Mouse (Mus musculus) limb, embryonic 10.5 days (tissue): Measurements from ENCODE around the gene Slc25a34. TPM values are rescaled to one million over a fixed set of nuclear protein-coding genes. Genes with fewer than 3 reads are reported as not detected.

Experiments
- DNase-seq: peaks from one replicate; pipeline ENCODE4 v3.0.0-alpha.2; 2017; ENCODE audit warnings: low spot score
- H3K27ac ChIP-seq: fragments of 300-500 bp; sonication (generic); 2 replicates; pipeline ENCODE4 v1.5.1; 2016; ENCODE audit warnings: mild to moderate bottlenecking
- H3K27me3 ChIP-seq: fragments of 300-500 bp; sonication (generic); 2 replicates; pipeline ENCODE4 v1.6.1; 2016; ENCODE audit warnings: low read depth, mild to moderate bottlenecking; ENCODE audit not compliant: poor library complexity, severe bottlenecking
- H3K36me3 ChIP-seq: fragments of 300-500 bp; sonication (generic); 2 replicates; pipeline ENCODE4 v1.6.1; 2016; ENCODE audit warnings: mild to moderate bottlenecking, moderate library complexity
- H3K4me1 ChIP-seq: fragments of 300-500 bp; sonication (generic); 2 replicates; pipeline ENCODE4 v1.6.1; 2016
- H3K4me3 ChIP-seq: fragments of 300-500 bp; sonication (generic); 2 replicates; pipeline ENCODE4 v1.5.1; 2016; ENCODE audit warnings: mild to moderate bottlenecking, moderate library complexity
- H3K9me3 ChIP-seq: fragments of 300-500 bp; sonication (generic); replicated peaks from 2 replicates; pipeline ENCODE4 v1.6.1; 2016; ENCODE audit warnings: mild to moderate bottlenecking
- WGBS: fragments of 180-500 bp; shearing (Covaris S2); methylation state at CpG from one replicate; pipeline ENCODE4 v1.1.7; 2016; 5-methylcytosine and 5-hydroxymethylcytosine counted together
- polyA plus RNA-seq: library from polyadenylated mRNA; unstranded; fragments of >200 nt; fragmentation: Nextera tagmentation; extraction: Ambion mirVana; gene quantifications from 2 replicates; pipeline ENCODE4 v1.2.1, GENCODE M21; 2016

Gene Slc25a34
- polyA plus RNA-seq, 1 experiment from 2014 or later = 0.05 TPM

DNA sequence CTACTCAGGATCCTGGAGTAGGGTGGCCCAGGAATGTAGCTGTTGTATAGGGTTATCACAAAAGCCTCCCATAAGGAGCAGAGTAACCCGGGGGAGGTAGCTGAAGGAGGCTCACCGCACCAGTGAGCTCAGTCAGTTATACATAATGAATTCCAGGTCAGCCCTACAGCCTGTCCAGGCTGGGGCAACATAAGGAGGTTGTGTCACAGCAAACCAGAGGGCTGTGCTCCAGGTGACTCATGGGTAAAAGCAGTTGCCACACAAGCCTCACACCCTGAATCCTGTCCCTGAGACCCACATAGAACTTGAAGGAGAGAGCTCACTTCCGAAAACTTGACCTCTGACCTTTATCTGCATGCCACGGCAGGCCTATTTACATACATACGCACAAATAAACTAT lies 54.7 kb downstream of the Slc25a34 start:
- DNase-seq = no peak
- WGBS = 85% methylated on average over 5 of the region's 5 CpGs
- Histone ChIP-seq H3K4me1 (peaks cover 5% of the 10 kb centered on the region), H3K4me3 (no peak overlapping the region), H3K9me3 (no peaks in the 10 kb centered on the region), H3K27me3 (no peaks in the 10 kb centered on the region), H3K27ac (no peak overlapping the region), H3K36me3 (no peaks in the 10 kb centered on the region)

Other genes starting within 250 kb of the Slc25a34 start
- gene Clcnka, start 225.1 kb downstream of the Slc25a34 start, polyA plus RNA-seq = 0.13 and 0.19 TPM in 2 replicates
- gene Clcnkb, start 207.8 kb downstream of the Slc25a34 start, polyA plus RNA-seq = not detected in 2 replicates
- 0.05 and 0.06 TPM in 2 replicates for gene Hspb7, start 203.0 kb downstream of the Slc25a34 start, polyA plus RNA-seq
- gene Srarp, start 187.7 kb downstream of the Slc25a34 start, polyA plus RNA-seq = not detected in 2 replicates
- 60.6 and 66.5 TPM in 2 replicates for gene Zbtb17, start 179.2 kb downstream of the Slc25a34 start, polyA plus RNA-seq
- gene Spen, start 85.2 kb downstream of the Slc25a34 start, polyA plus RNA-seq = 11.5 TPM in 2 replicates
- 58.6 and 77.7 TPM in 2 replicates for gene Fblim1, start 17.7 kb downstream of the Slc25a34 start, polyA plus RNA-seq
- gene Tmem82, start 5.2 kb downstream of the Slc25a34 start, polyA plus RNA-seq = 1.1 and 1.6 TPM in 2 replicates
- 5.0 and 5.6 TPM in 2 replicates for gene Plekhm2, start 41.1 kb upstream of the Slc25a34 start, polyA plus RNA-seq
- 1.3 and 3.0 TPM in 2 replicates for gene Rsc1a1, start 61.8 kb upstream of the Slc25a34 start, polyA plus RNA-seq
- gene Ddi2, start 99.6 kb upstream of the Slc25a34 start, polyA plus RNA-seq = 33.2 and 33.8 TPM in 2 replicates
- not detected in 2 replicates for gene Agmat, start 122.9 kb upstream of the Slc25a34 start, polyA plus RNA-seq
- gene Dnajc16, start 167.1 kb upstream of the Slc25a34 start, polyA plus RNA-seq = 3.7 and 4.6 TPM in 2 replicates
- 24.0 and 24.2 TPM in 2 replicates for gene Casp9, start 169.8 kb upstream of the Slc25a34 start, polyA plus RNA-seq
- not detected in 2 replicates for gene Cela2a, start 202.3 kb upstream of the Slc25a34 start, polyA plus RNA-seq
- not detected in 2 replicates for gene Ctrc, start 222.5 kb upstream of the Slc25a34 start, polyA plus RNA-seq